ENCODE assay signal across 8 mouse cellular contexts in genomic region chr13:74806934-74807333, GRCm38 (mm10). TPM values are rescaled to one million over a fixed set of nuclear protein-coding genes. Genes with fewer than 3 reads are reported as not detected.
DNase-seq lines count a peak whose midpoint lies in the region; ATAC-seq lines count a peak whose summit lies in the region.

No protein-coding gene starts in this region.

- ATAC-seq in heart, embryonic 12.5 days (ENCODE audit: insufficient number of reproducible peaks, low FRiP score) = no peak
- ATAC-seq in embryonic facial prominence, embryonic 14.5 days (ENCODE audit: low read depth) = no peak
- ATAC-seq in limb, embryonic 15.5 days (ENCODE audit: insufficient number of reproducible peaks, low FRiP score, low TSS enrichment, low read depth) = no peak

- WGBS in heart, embryonic 12.5 days = 46% methylated on average over 5 of the region's 5 CpGs
- WGBS in embryonic facial prominence, embryonic 14.5 days = 50% methylated on average over 5 of the region's 5 CpGs
- 40% methylated on average over 5 of the region's 5 CpGs for WGBS in limb, embryonic 15.5 days

- H3K4me1 ChIP-seq in heart, embryonic 12.5 days (replicated peaks) = peaks cover 6% of the 10 kb centered on the region
- 0 out of 2 replicates have a peak, but pooled peaks cover 5% of the 10 kb centered on the region for H3K4me1 ChIP-seq in embryonic facial prominence, embryonic 14.5 days (ENCODE audit: control insufficient read depth, insufficient read depth, low read length)
- H3K4me1 ChIP-seq in limb, embryonic 15.5 days = no peaks in the 10 kb centered on the region

- no peak for DNase-seq in heart, postnatal 25 days (ENCODE audit: low spot score)
- peak; percentile 81 for DNase-seq in 3T3-L1 (ENCODE audit: low read depth, low spot score)
- peak; percentile 4 for DNase-seq in embryonic facial prominence, embryonic 14.5 days (ENCODE audit: low spot score)
- no peak for DNase-seq in cerebellum, postnatal 14 days
- no peak for DNase-seq in ovary, postnatal 10 days (ENCODE audit: low spot score)
- no peak for DNase-seq in embryo, embryonic 10 days (ENCODE audit: low spot score)

- H3K27ac ChIP-seq in heart, embryonic 12.5 days (ENCODE audit: poor library complexity, severe bottlenecking) = no peak overlapping the region
- H3K27ac ChIP-seq in embryonic facial prominence, embryonic 14.5 days (replicated peaks; ENCODE audit: low read depth, low read length) = no peak overlapping the region
- no peak overlapping the region; the same call in 1 of the 2 replicates for H3K27ac ChIP-seq in limb, embryonic 15.5 days

- H3K9me3 ChIP-seq in heart, embryonic 12.5 days (replicated peaks) = no peaks in the 10 kb centered on the region
- no peaks in the 10 kb centered on the region for H3K9me3 ChIP-seq in embryonic facial prominence, embryonic 14.5 days (ENCODE audit: control insufficient read depth, low read length)
- no peaks in the 10 kb centered on the region for H3K9me3 ChIP-seq in limb, embryonic 15.5 days

- H3K4me3 ChIP-seq in heart, embryonic 12.5 days = peak overlapping the region; percentile 74
- H3K4me3 ChIP-seq in embryonic facial prominence, embryonic 14.5 days (ENCODE audit: low read depth, low read length) = peak overlapping the region; percentile 59
- H3K4me3 ChIP-seq in limb, embryonic 15.5 days = peak overlapping the region; percentile 72

- no peak overlapping the region for H3K9ac ChIP-seq in heart, embryonic 12.5 days
- no peak overlapping the region; the same call in 1 of the 2 replicates for H3K9ac ChIP-seq in embryonic facial prominence, embryonic 14.5 days (ENCODE audit: low read depth, low read length)
- no peak overlapping the region for H3K9ac ChIP-seq in limb, embryonic 15.5 days

- intact Hi-C loops in heart, postnatal 25 days (cut with DNase I) = loop anchor here (5.0 kb wide), 1 partner anchor 35 kb away; no protein-coding TSS in a partner anchor

- H3K36me3 ChIP-seq in heart, embryonic 12.5 days = no peaks in the 10 kb centered on the region
- no peaks in the 10 kb centered on the region for H3K36me3 ChIP-seq in embryonic facial prominence, embryonic 14.5 days (ENCODE audit: control insufficient read depth, insufficient read depth, low read length)
- no peaks in the 10 kb centered on the region for H3K36me3 ChIP-seq in limb, embryonic 15.5 days

- no peaks in the 10 kb centered on the region for H3K27me3 ChIP-seq in heart, embryonic 12.5 days (replicated peaks)
- H3K27me3 ChIP-seq in embryonic facial prominence, embryonic 14.5 days (replicated peaks; ENCODE audit: control insufficient read depth, insufficient read depth, low read length) = no peaks in the 10 kb centered on the region
- H3K27me3 ChIP-seq in limb, embryonic 15.5 days = no peaks in the 10 kb centered on the region

- peak overlapping the region; percentile 94 for H3K4me2 ChIP-seq in heart, embryonic 12.5 days
- peak overlapping the region; percentile 80 for H3K4me2 ChIP-seq in embryonic facial prominence, embryonic 14.5 days (ENCODE audit: low read depth, low read length)
- peak overlapping the region; percentile 58 for H3K4me2 ChIP-seq in limb, embryonic 15.5 days

RNA-seq across cellular contexts. Expression of gene Cast, which starts 1.7 kb away (rescaled TPM):
- polyA plus RNA-seq in heart, embryonic 12.5 days (2016; fragmentation: Nextera tagmentation; extraction: Ambion mirVana) = 63.5 and 64.5 TPM in 2 replicates
- total RNA-seq in heart, postnatal 25 days (2021) = 100 to 1,000 TPM in 1 of 2 experiments, 10 to 100 TPM in 1; 94.0 to 108 TPM
- 42.5 and 47.9 TPM in 2 replicates for polyA plus RNA-seq in embryonic facial prominence, embryonic 14.5 days (2014; fragmentation: Nextera tagmentation; extraction: Ambion mirVana)
- polyA plus RNA-seq in limb, embryonic 15.5 days (2015; fragmentation: Nextera tagmentation; extraction: Ambion mirVana) = 72.9 and 77.9 TPM in 2 replicates

Comparison
In these comparisons a context has a peak if more than half of its experiments do, and no peak if none do; other contexts are left out.
1. DNase-seq: peak in 3T3-L1 (single experiment) and embryonic facial prominence, embryonic 14.5 days (single experiment); none in heart, postnatal 25 days (single experiment), cerebellum, postnatal 14 days (0 of 2), ovary, postnatal 10 days (single experiment) and embryo, embryonic 10 days (single experiment).
2. Peak in every context shown above with its lines, with median percentiles within 50 percentile points of each other: H3K4me2 ChIP-seq and H3K4me3 ChIP-seq.